In the genomic region with DNA sequence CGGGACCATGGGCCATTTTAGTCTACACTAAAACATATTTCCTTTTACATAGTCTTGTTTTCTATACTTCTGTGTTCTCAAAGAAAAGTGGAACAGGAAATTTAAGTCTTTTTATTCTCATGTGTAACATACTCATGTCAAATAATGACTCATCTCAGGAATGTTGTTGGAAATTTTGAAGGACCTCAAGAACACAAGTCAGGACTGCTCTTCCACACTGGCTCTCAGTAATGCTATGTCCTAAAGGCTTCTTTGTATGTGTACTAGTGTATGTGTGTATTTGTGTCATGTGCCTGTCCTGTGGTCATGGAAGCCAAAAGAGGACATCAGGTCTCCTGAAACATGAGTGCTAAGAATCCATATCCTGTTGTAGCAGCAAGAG, we compare ENCODE assay signal across 23 mouse cellular contexts. TPM values are rescaled to one million over a fixed set of nuclear protein-coding genes. Genes with fewer than 3 reads are reported as not detected.
DNase-seq lines count a peak whose midpoint lies in the region; ATAC-seq and TF ChIP-seq lines count a peak whose summit lies in the region.
"Had no signal": no experiment of that assay in that cellular context is flagged by ENCODE, and none has a peak within 500 bp of the region (broad histone marks: within the 10 kb centered on the region; RNA-seq: fewer than 3 reads in every experiment).

No protein-coding gene starts in this region.

- in situ Hi-C loops in Patski (cut with MboI; ENCODE audit: low pct_unique_long_range_greater_than_20kb), result loop anchor here (10.0 kb wide), 1 partner anchor 716 kb away; no protein-coding TSS in a partner anchor

- POLR2A ChIA-PET in Patski (lab: Charles Lee), result no interaction called here

- peak overlapping the region; percentile 45 for H3K27ac ChIP-seq in heart, embryonic 15.5 days
- H3K27ac ChIP-seq in lung, postnatal 0 days (ENCODE audit: low read length), result peak overlapping the region; percentile 58
- peak overlapping the region; percentile 33; the same call in 1 of the 2 replicates for H3K27ac ChIP-seq in stomach, embryonic 16.5 days (ENCODE audit: low read length)
- H3K27ac ChIP-seq in intestine, postnatal 0 days (ENCODE audit: low read depth, low read length), result no peak overlapping the region
- H3K27ac ChIP-seq: embryonic facial prominence, embryonic 13.5 days; forebrain, embryonic 13.5 days; gastrocnemius, adult 2 months; hindbrain, embryonic 15.5 days; intestine, embryonic 15.5 days; layer of hippocampus, adult 2 months; midbrain, embryonic 12.5 days; neural tube, embryonic 12.5 days had no signal

- peaks cover 13% of the 10 kb centered on the region for H3K36me3 ChIP-seq in heart, embryonic 15.5 days
- H3K36me3 ChIP-seq in lung, postnatal 0 days (ENCODE audit: insufficient read depth, low read length), result peaks cover 12% of the 10 kb centered on the region; the same call in 1 of the 2 replicates
- peaks cover 11% of the 10 kb centered on the region for H3K36me3 ChIP-seq in stomach, embryonic 16.5 days (ENCODE audit: control insufficient read depth, insufficient read depth, low read length)
- H3K36me3 ChIP-seq in intestine, postnatal 0 days (ENCODE audit: control insufficient read depth, insufficient read depth), result peaks cover 14% of the 10 kb centered on the region

- WGBS in heart, embryonic 15.5 days, result 67% methylated on average over 1 of the region's 1 CpGs
- WGBS in lung, postnatal 0 days, result 38% methylated on average over 1 of the region's 1 CpGs
- 60% methylated on average over 1 of the region's 1 CpGs for WGBS in stomach, embryonic 16.5 days
- WGBS in intestine, postnatal 0 days, result 79% methylated on average over 1 of the region's 1 CpGs

- intact Hi-C loops in heart, postnatal 36 days (cut with DNase I), result loop anchor here (5.0 kb wide), 1 partner anchor 93 kb away; the partner anchor contains the start of genes Cggbp1 and Zfp654

- no peak overlapping the region for H3K9ac ChIP-seq in heart, embryonic 15.5 days
- H3K9ac ChIP-seq in lung, postnatal 0 days (replicated peaks; ENCODE audit: low read depth), result no peak overlapping the region
- H3K9ac ChIP-seq in stomach, embryonic 16.5 days (ENCODE audit: low read length), result no peak overlapping the region
- H3K9ac ChIP-seq in intestine, postnatal 0 days (ENCODE audit: low read depth, low read length), result no peak overlapping the region
- H3K9ac ChIP-seq: embryonic facial prominence, embryonic 13.5 days; forebrain, embryonic 13.5 days; hindbrain, embryonic 15.5 days; intestine, embryonic 15.5 days; midbrain, embryonic 12.5 days; neural tube, embryonic 12.5 days had no signal

- TF ChIP-seq EP300 in lung, postnatal 0 days (IDR thresholded peaks at IDR 0.05), result peak; percentile 37

- H3K9me3 ChIP-seq in heart, embryonic 15.5 days (replicated peaks), result peaks cover 12% of the 10 kb centered on the region
- peaks cover 11% of the 10 kb centered on the region; the same call in 1 of the 2 replicates for H3K9me3 ChIP-seq in lung, postnatal 0 days (ENCODE audit: low read length)
- peaks cover 9% of the 10 kb centered on the region for H3K9me3 ChIP-seq in stomach, embryonic 16.5 days (replicated peaks; ENCODE audit: control insufficient read depth, low read length)
- peaks cover 9% of the 10 kb centered on the region; the same call in 1 of the 2 replicates for H3K9me3 ChIP-seq in intestine, postnatal 0 days (ENCODE audit: control insufficient read depth)
- H3K9me3 ChIP-seq: hindbrain, embryonic 15.5 days; intestine, embryonic 15.5 days had no signal

- CTCF ChIA-PET in Patski (lab: Charles Lee), result no interaction called here

- peaks cover 15% of the 10 kb centered on the region for H3K4me1 ChIP-seq in heart, embryonic 15.5 days (replicated peaks)
- no peaks in the 10 kb centered on the region for H3K4me1 ChIP-seq in lung, postnatal 0 days (ENCODE audit: insufficient read depth, low read depth, low read length)
- 0 out of 2 replicates have a peak, but pooled peaks cover 6% of the 10 kb centered on the region for H3K4me1 ChIP-seq in stomach, embryonic 16.5 days (ENCODE audit: control insufficient read depth, insufficient read depth, low read length)
- no peaks in the 10 kb centered on the region for H3K4me1 ChIP-seq in intestine, postnatal 0 days (replicated peaks; ENCODE audit: control insufficient read depth, insufficient read depth, low read length)
- H3K4me1 ChIP-seq: embryonic facial prominence, embryonic 13.5 days; forebrain, embryonic 13.5 days; hindbrain, embryonic 15.5 days; intestine, embryonic 15.5 days; midbrain, embryonic 12.5 days; neural tube, embryonic 12.5 days had no signal

- no peak for ATAC-seq in heart, embryonic 15.5 days (replicated peaks; ENCODE audit: insufficient number of reproducible peaks, insufficient read depth, low FRiP score, low read depth)
- peak; percentile 65 for ATAC-seq in lung, postnatal 0 days
- ATAC-seq in Patski, result peak; percentile 44
- ATAC-seq in stomach, embryonic 16.5 days (ENCODE audit: insufficient read depth, low FRiP score), result no peak
- no peak for ATAC-seq in intestine, postnatal 0 days
- ATAC-seq: forebrain, embryonic 13.5 days; intestine, embryonic 15.5 days had no signal

- no peaks in the 10 kb centered on the region for H3K27me3 ChIP-seq in heart, embryonic 15.5 days
- H3K27me3 ChIP-seq in lung, postnatal 0 days (replicated peaks; ENCODE audit: insufficient read depth, low read length), result no peaks in the 10 kb centered on the region
- no peaks in the 10 kb centered on the region for H3K27me3 ChIP-seq in Patski
- H3K27me3 ChIP-seq in stomach, embryonic 16.5 days (ENCODE audit: control insufficient read depth, insufficient read depth, low read length), result no peaks in the 10 kb centered on the region
- no peaks in the 10 kb centered on the region for H3K27me3 ChIP-seq in intestine, postnatal 0 days (replicated peaks; ENCODE audit: control insufficient read depth, insufficient read depth, low read length)
- H3K27me3 ChIP-seq: embryonic facial prominence, embryonic 13.5 days; forebrain, embryonic 13.5 days; hindbrain, embryonic 15.5 days; intestine, embryonic 15.5 days; midbrain, embryonic 12.5 days; neural tube, embryonic 12.5 days had no signal

- DNase-seq in heart, postnatal 36 days, result no peak
- peak; percentile 73 for DNase-seq in lung, postnatal 0 days (ENCODE audit: low spot score)
- DNase-seq in lung, postnatal 25 days (ENCODE audit: low spot score), result no peak
- no peak for DNase-seq in Patski (ENCODE audit: low read depth, low spot score)
- no peak for DNase-seq in Muller cell, postnatal 12 days (ENCODE audit: inconsistent ontology term)
- DNase-seq: adrenal gland, postnatal 14 days; cerebellum, adult 2 months; cerebellum, postnatal 36 days; embryo, embryonic 11 days; gastrocnemius, adult 2 months; heart, postnatal 4 days; kidney, postnatal 25 days; right cerebral cortex, postnatal 14 days had no signal

- H3K4me2 ChIP-seq in heart, embryonic 15.5 days, result no peak overlapping the region
- no peak overlapping the region for H3K4me2 ChIP-seq in lung, postnatal 0 days (replicated peaks; ENCODE audit: low read depth, low read length)
- H3K4me2 ChIP-seq in stomach, embryonic 16.5 days (ENCODE audit: low read depth, low read length), result no peak overlapping the region
- H3K4me2 ChIP-seq in intestine, postnatal 0 days (replicated peaks; ENCODE audit: low read depth), result no peak overlapping the region
- H3K4me2 ChIP-seq: embryonic facial prominence, embryonic 13.5 days; forebrain, embryonic 13.5 days; hindbrain, embryonic 15.5 days; intestine, embryonic 15.5 days; midbrain, embryonic 12.5 days; neural tube, embryonic 12.5 days had no signal

- no peak for TF ChIP-seq CTCF in lung, postnatal 0 days (IDR thresholded peaks at IDR 0.05)
- no peak for TF ChIP-seq CTCF in Patski (IDR thresholded peaks at IDR 0.05)
- no peak for TF ChIP-seq CTCF in intestine, postnatal 0 days (IDR thresholded peaks at IDR 0.05; ENCODE audit: low read depth)

- no peak overlapping the region for H3K4me3 ChIP-seq in heart, embryonic 15.5 days
- H3K4me3 ChIP-seq in lung, postnatal 0 days (ENCODE audit: low read depth, low read length), result no peak overlapping the region
- no peak overlapping the region for H3K4me3 ChIP-seq in stomach, embryonic 16.5 days (replicated peaks; ENCODE audit: low read length)
- no peak overlapping the region for H3K4me3 ChIP-seq in intestine, postnatal 0 days (ENCODE audit: low read depth, low read length)
- H3K4me3 ChIP-seq: embryonic facial prominence, embryonic 13.5 days; forebrain, embryonic 13.5 days; gastrocnemius, adult 2 months; hindbrain, embryonic 15.5 days; intestine, embryonic 15.5 days; layer of hippocampus, adult 2 months; midbrain, embryonic 12.5 days; neural tube, embryonic 12.5 days had no signal

RNA-seq across cellular contexts. Expression of gene 4930453N24Rik, which starts 11.7 kb away (rescaled TPM):
- polyA plus RNA-seq in heart, embryonic 15.5 days (2015; fragmentation: Nextera tagmentation; extraction: Ambion mirVana), result 12.9 and 15.2 TPM in 2 replicates
- total RNA-seq in heart, postnatal 36 days (2021), result 10 to 100 TPM; 22.9 to 26.9 TPM
- 19.4 and 20.4 TPM in 2 replicates for polyA plus RNA-seq in lung, postnatal 0 days (2015; fragmentation: Nextera tagmentation; extraction: Ambion mirVana)
- polyA plus RNA-seq in Patski (2021), result 25.8 TPM
- polyA plus RNA-seq in stomach, embryonic 16.5 days (2015; fragmentation: Nextera tagmentation; extraction: Ambion mirVana), result 19.4 and 21.4 TPM in 2 replicates
- polyA plus RNA-seq in intestine, postnatal 0 days (2015; fragmentation: Nextera tagmentation; extraction: Ambion mirVana), result 13.7 and 15.1 TPM in 2 replicates

Comparison
In these comparisons a context has a peak if more than half of its experiments do, and no peak if none do; other contexts are left out.
1. ATAC-seq: peak in lung, postnatal 0 days (single experiment) and Patski (single experiment); none in heart, embryonic 15.5 days (single experiment), stomach, embryonic 16.5 days (single experiment) and intestine, postnatal 0 days (single experiment).